Mouse (Mus musculus) layer of hippocampus, adult 6 months (tissue): ENCODE data around the gene Ebpl. TPM values are rescaled to one million over a fixed set of nuclear protein-coding genes. Genes with fewer than 3 reads are reported as not detected.

Experiments
- long read RNA-seq, 2 experiments: library from polyadenylated mRNA; unstranded; transcript quantifications; one replicate each; pipeline ENCODE4 v2.0.0; 2019 to 2020
- polyA plus RNA-seq: library from polyadenylated mRNA; unstranded; fragments of <200 nt; fragmentation: Nextera tagmentation; gene quantifications from 2 replicates; pipeline ENCODE4 v1.2.3, GENCODE M21; 2021

Gene Ebpl
- polyA plus RNA-seq: 11.5 and 12.4 TPM in 2 replicates
- long read RNA-seq, experiment 1, full-length matches to known transcripts: 50 of 51 reads
- long read RNA-seq, experiment 1, partial matches to known transcripts: 1 of 51 reads
- long read RNA-seq, experiment 1, other reads (novel, unspliced or antisense): 0 of 51 reads
- long read RNA-seq, experiment 2, full-length matches to known transcripts: 14 of 16 reads
- long read RNA-seq, experiment 2, partial matches to known transcripts: 0 of 16 reads
- long read RNA-seq, experiment 2, other reads (novel, unspliced or antisense): 2 of 16 reads

GRCm38 (mm10) chr14:61360131-61360980 lies at the start of gene Ebpl:
TSS of gene Ebpl (minus strand) at chr14:61360439.

GRCm38 (mm10) chr14:61309593-61309992 lies 50.6 kb downstream of the Ebpl start, which contains the start of gene Arl11:
TSS of gene Arl11 (plus strand) at chr14:61309753.

Other genes starting within 250 kb of the Ebpl start
- 6.5 and 6.9 TPM in 2 replicates for gene Sacs, start 222.0 kb downstream of the Ebpl start, polyA plus RNA-seq
- 0.15 and 0.21 TPM in 2 replicates for gene Sgcg, start 101.9 kb downstream of the Ebpl start, polyA plus RNA-seq
- gene Arl11, start 50.7 kb downstream of the Ebpl start, polyA plus RNA-seq: 1.1 and 1.6 TPM in 2 replicates
- 30.8 and 33.9 TPM in 2 replicates for gene Kpna3, start 79.4 kb upstream of the Ebpl start, polyA plus RNA-seq
- 69.5 and 88.0 TPM in 2 replicates for gene Spryd7, start 196.4 kb upstream of the Ebpl start, polyA plus RNA-seq
- gene Trim13, start 237.8 kb upstream of the Ebpl start, polyA plus RNA-seq: 12.9 and 13.0 TPM in 2 replicates
- 0.08 and 0.28 TPM in 2 replicates for gene Kcnrg, start 247.0 kb upstream of the Ebpl start, polyA plus RNA-seq